Mouse (Mus musculus): Measurements from ENCODE around the gene Rab7b. TPM values are rescaled to one million over a fixed set of nuclear protein-coding genes. Genes with fewer than 3 reads are reported as not detected.

Rab7b gene
- polyA plus RNA-seq, 1 experiment: 6.9 TPM

- Histone ChIP-seq H3K4me3 (ENCODE audit: extremely low read depth, insufficient read depth, insufficient read length) (no peak overlapping the region), H3K36me3 (ENCODE audit: control insufficient read depth, insufficient read depth, low read length) (0 out of 2 replicates have a peak, but pooled peaks cover 2% of the 10 kb centered on the region), H3K27me3 (ENCODE audit: control insufficient read depth, insufficient read depth, low read length) (no peaks in the 10 kb centered on the region), H3K4me1 (ENCODE audit: control insufficient read depth, insufficient read depth, insufficient read length) (peaks cover 2% of the 10 kb centered on the region; the same call in 1 of the 2 replicates), H3K27ac (ENCODE audit: insufficient read depth, low read length) (no peak overlapping the region)
- TF ChIP-seq POLR2A (IDR thresholded peaks at IDR 0.05; ENCODE audit: low read depth, low read length) (no peak), CTCF (IDR thresholded peaks at IDR 0.05; ENCODE audit: extremely low read depth, insufficient read depth, insufficient read length, insufficient replicate concordance) (no peak)
- no peak for DNase-seq (ENCODE audit: low read depth in 1 of 2, low spot score in 2 of 2)
- 58% methylated on average over 1 of the region's 1 CpGs for WGBS
Observed at GRCm38 (mm10) chr1:131665886-131666285, 22.6 kb upstream of the Rab7b start.

DNA sequence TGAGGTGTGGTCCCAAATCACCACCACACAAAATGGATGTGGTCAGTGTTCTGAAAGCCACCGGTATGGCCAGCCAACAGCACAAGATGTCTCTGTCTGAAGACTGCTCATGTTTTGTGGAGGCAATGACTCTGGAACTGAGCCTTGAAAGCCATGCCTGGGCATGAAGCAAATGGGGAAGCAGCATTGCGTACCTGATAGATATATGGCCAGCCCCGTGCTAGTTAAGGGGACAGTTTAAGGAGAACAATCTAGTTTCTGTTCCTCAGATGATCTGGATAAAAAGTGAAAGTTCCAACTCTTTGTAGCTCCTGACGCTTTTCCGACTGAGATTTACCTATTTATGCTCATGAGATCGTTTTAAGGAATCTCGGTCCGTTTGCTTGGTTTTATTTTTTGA is 17.4 kb upstream of the Rab7b start:
- DNase-seq (ENCODE audit: low read depth in 1 of 2, low spot score in 2 of 2): no peak
- Histone ChIP-seq H3K4me1 (ENCODE audit: control insufficient read depth, insufficient read depth, insufficient read length) (peaks cover 21% of the 10 kb centered on the region), H3K4me3 (ENCODE audit: extremely low read depth, insufficient read depth, insufficient read length) (no peak overlapping the region), H3K27me3 (ENCODE audit: control insufficient read depth, insufficient read depth, low read length) (no peaks in the 10 kb centered on the region), H3K36me3 (ENCODE audit: control insufficient read depth, insufficient read depth, low read length) (0 out of 2 replicates have a peak, but pooled peaks cover 2% of the 10 kb centered on the region), H3K27ac (ENCODE audit: insufficient read depth, low read length) (no peak overlapping the region)
- WGBS: 67% methylated on average over 8 of the region's 8 CpGs
- TF ChIP-seq CTCF (IDR thresholded peaks at IDR 0.05; ENCODE audit: extremely low read depth, insufficient read depth, insufficient read length, insufficient replicate concordance) (no peak), POLR2A (IDR thresholded peaks at IDR 0.05; ENCODE audit: low read depth, low read length) (no peak)

DNA sequence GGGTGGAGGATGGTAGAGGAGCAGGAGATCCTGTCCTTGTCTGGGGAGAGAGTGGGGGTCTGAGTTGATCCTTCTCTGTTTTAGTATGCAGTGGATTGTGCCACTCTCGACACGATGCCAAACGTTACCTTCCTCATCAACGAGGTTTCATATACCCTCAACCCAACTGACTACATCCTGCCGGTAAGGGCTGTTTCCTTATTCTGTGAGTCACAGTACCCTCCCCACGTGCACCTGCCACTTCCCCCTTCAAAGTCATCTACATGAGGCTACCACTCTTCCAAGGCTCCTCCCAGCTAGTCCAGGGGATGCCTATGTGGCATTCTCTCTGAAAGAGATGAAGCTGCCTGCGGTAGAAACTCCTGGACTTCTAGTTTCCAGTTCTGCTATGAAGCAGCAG is 16.1 kb upstream of the Rab7b start:
- WGBS: 9% methylated on average over 7 of the region's 7 CpGs
- Histone ChIP-seq H3K4me1 (ENCODE audit: control insufficient read depth, insufficient read depth, insufficient read length) (peaks cover 21% of the 10 kb centered on the region), H3K4me3 (ENCODE audit: extremely low read depth, insufficient read depth, insufficient read length) (no peak overlapping the region), H3K36me3 (ENCODE audit: control insufficient read depth, insufficient read depth, low read length) (0 out of 2 replicates have a peak, but pooled peaks cover 2% of the 10 kb centered on the region), H3K27ac (ENCODE audit: insufficient read depth, low read length) (peak overlapping the region; percentile 56; the same call in 1 of the 2 replicates), H3K27me3 (ENCODE audit: control insufficient read depth, insufficient read depth, low read length) (no peaks in the 10 kb centered on the region)
- peak; percentile 42 to 48 for DNase-seq (ENCODE audit: low read depth in 1 of 2, low spot score in 2 of 2)
- no peak for TF ChIP-seq CTCF (IDR thresholded peaks at IDR 0.05; ENCODE audit: extremely low read depth, insufficient read depth, insufficient read length, insufficient replicate concordance)
- no peak for TF ChIP-seq POLR2A (IDR thresholded peaks at IDR 0.05; ENCODE audit: low read depth, low read length)

DNA sequence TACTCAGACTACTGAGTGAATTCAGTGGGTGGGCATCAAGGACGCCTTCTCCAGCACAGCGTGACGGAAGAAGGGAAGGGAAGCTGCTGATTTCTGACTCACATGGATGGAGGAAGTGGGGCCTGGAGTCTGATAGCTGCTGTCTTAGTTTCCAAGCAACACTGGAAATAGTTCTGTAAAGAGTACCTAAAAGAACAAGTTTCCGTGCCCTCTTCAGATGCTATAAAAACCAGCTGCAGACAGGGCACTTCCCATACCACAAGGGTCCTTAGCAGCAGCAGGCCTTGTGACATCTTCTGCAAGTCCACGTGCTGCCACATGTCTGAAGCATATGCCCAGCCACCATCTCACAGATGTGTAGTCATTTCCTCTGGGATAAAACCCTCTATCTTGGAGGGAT is 8.9 kb upstream of the Rab7b start:
- no peak overlapping the region for H3K4me3 ChIP-seq (ENCODE audit: extremely low read depth, insufficient read depth, insufficient read length)
- peaks cover 1% of the 10 kb centered on the region for H3K4me1 ChIP-seq (ENCODE audit: control insufficient read depth, insufficient read depth, insufficient read length)
- 66% methylated on average over 5 of the region's 5 CpGs for WGBS
- no peaks in the 10 kb centered on the region for H3K36me3 ChIP-seq (ENCODE audit: control insufficient read depth, insufficient read depth, low read length)
- TF ChIP-seq POLR2A (IDR thresholded peaks at IDR 0.05; ENCODE audit: low read depth, low read length) (no peak), CTCF (IDR thresholded peaks at IDR 0.05; ENCODE audit: extremely low read depth, insufficient read depth, insufficient read length, insufficient replicate concordance) (no peak)
- no peak overlapping the region for H3K27ac ChIP-seq (ENCODE audit: insufficient read depth, low read length)
- DNase-seq (ENCODE audit: low read depth in 1 of 2, low spot score in 2 of 2): no peak
- H3K27me3 ChIP-seq (ENCODE audit: control insufficient read depth, insufficient read depth, low read length): no peaks in the 10 kb centered on the region

- no peaks in the 10 kb centered on the region for H3K27me3 ChIP-seq (ENCODE audit: control insufficient read depth, insufficient read depth, low read length)
- 91% methylated on average over 2 of the region's 2 CpGs for WGBS
- H3K4me3 ChIP-seq (ENCODE audit: extremely low read depth, insufficient read depth, insufficient read length): no peak overlapping the region
- TF ChIP-seq POLR2A (IDR thresholded peaks at IDR 0.05; ENCODE audit: low read depth, low read length): no peak
- TF ChIP-seq CTCF (IDR thresholded peaks at IDR 0.05; ENCODE audit: extremely low read depth, insufficient read depth, insufficient read length, insufficient replicate concordance): no peak
- peaks cover 7% of the 10 kb centered on the region for H3K4me1 ChIP-seq (ENCODE audit: control insufficient read depth, insufficient read depth, insufficient read length)
- no peak overlapping the region for H3K27ac ChIP-seq (ENCODE audit: insufficient read depth, low read length)
- no peaks in the 10 kb centered on the region for H3K36me3 ChIP-seq (ENCODE audit: control insufficient read depth, insufficient read depth, low read length)
- no peak for DNase-seq (ENCODE audit: low read depth in 1 of 2, low spot score in 2 of 2)
Observed at GRCm38 (mm10) chr1:131687739-131688138, 756 bp upstream of the Rab7b start.

GRCm38 (mm10) chr1:131689016-131689415 is 521 bp downstream of the Rab7b start:
- no peak overlapping the region for H3K27ac ChIP-seq (ENCODE audit: insufficient read depth, low read length)

GRCm38 (mm10) chr1:131689899-131690298 is 1.4 kb downstream of the Rab7b start:
- H3K4me3 ChIP-seq (ENCODE audit: extremely low read depth, insufficient read depth, insufficient read length): no peak overlapping the region
- H3K27ac ChIP-seq (ENCODE audit: insufficient read depth, low read length): no peak overlapping the region
- WGBS: 73% methylated on average over 5 of the region's 5 CpGs

More at GRCm38 (mm10) chr1:131689016-131689415, 521 bp downstream of the Rab7b start:
- Histone ChIP-seq H3K4me3 (ENCODE audit: extremely low read depth, insufficient read depth, insufficient read length) (peak overlapping the region; percentile 21; the same call in 1 of the 2 replicates), H3K4me1 (ENCODE audit: control insufficient read depth, insufficient read depth, insufficient read length) (peaks cover 7% of the 10 kb centered on the region), H3K27me3 (ENCODE audit: control insufficient read depth, insufficient read depth, low read length) (no peaks in the 10 kb centered on the region), H3K36me3 (ENCODE audit: control insufficient read depth, insufficient read depth, low read length) (no peaks in the 10 kb centered on the region)
- TF ChIP-seq POLR2A (IDR thresholded peaks at IDR 0.05; ENCODE audit: low read depth, low read length) (no peak), CTCF (IDR thresholded peaks at IDR 0.05; ENCODE audit: extremely low read depth, insufficient read depth, insufficient read length, insufficient replicate concordance) (no peak)
- 86% methylated on average over 3 of the region's 3 CpGs for WGBS
- no peak for DNase-seq (ENCODE audit: low read depth in 1 of 2, low spot score in 2 of 2)

More at GRCm38 (mm10) chr1:131689899-131690298, 1.4 kb downstream of the Rab7b start:
- no peak for TF ChIP-seq CTCF (IDR thresholded peaks at IDR 0.05; ENCODE audit: extremely low read depth, insufficient read depth, insufficient read length, insufficient replicate concordance)
- TF ChIP-seq POLR2A (IDR thresholded peaks at IDR 0.05; ENCODE audit: low read depth, low read length): no peak
- H3K27me3 ChIP-seq (ENCODE audit: control insufficient read depth, insufficient read depth, low read length): no peaks in the 10 kb centered on the region
- no peak for DNase-seq (ENCODE audit: low read depth in 1 of 2, low spot score in 2 of 2)
- H3K4me1 ChIP-seq (ENCODE audit: control insufficient read depth, insufficient read depth, insufficient read length): peaks cover 7% of the 10 kb centered on the region
- no peaks in the 10 kb centered on the region for H3K36me3 ChIP-seq (ENCODE audit: control insufficient read depth, insufficient read depth, low read length)
